Mouse (Mus musculus) layer of hippocampus, postnatal 10 days (tissue): Measurements from ENCODE around the gene Rbbp8nl. TPM values are rescaled to one million over a fixed set of nuclear protein-coding genes. Genes with fewer than 3 reads are reported as not detected.
"Not testable (repeated sequence)": the region's sequence is repeated elsewhere in the genome, so short reads cannot be mapped to it uniquely, and the experiment has no call there.

Experiments used
- DNase-seq, 2 experiments: peaks; one replicate each; pipeline ENCODE4 v3.0.0; 2021; ENCODE audit warnings: low spot score in 2 of 2
- total RNA-seq, 2 experiments: library from RNA; stranded (reverse); gene quantifications; 2 replicates each; pipeline ENCODE4 v1.2.3; 2021

The Rbbp8nl gene
- total RNA-seq, 2 experiments from 2014 or later, result not detected

- no peak for DNase-seq
Measured at GRCm38 (mm10) chr2:180288966-180289365, 713 bp downstream of the Rbbp8nl start.

GRCm38 (mm10) chr2:180279321-180279720 lies 10.4 kb downstream of the Rbbp8nl start:
- DNase-seq, result no peak

- no peak for DNase-seq
Measured at GRCm38 (mm10) chr2:180277773-180278320, 11.8 kb downstream of the Rbbp8nl start.

- DNase-seq, result no peak
Measured at GRCm38 (mm10) chr2:180276851-180277259, 12.8 kb downstream of the Rbbp8nl start.

GRCm38 (mm10) chr2:180276385-180276784 lies 13.3 kb downstream of the Rbbp8nl start:
- no peak for DNase-seq

- DNase-seq, result peak; percentile 84 to 88
Measured at GRCm38 (mm10) chr2:180275836-180276235, 13.8 kb downstream of the Rbbp8nl start.

GRCm38 (mm10) chr2:180274523-180274922 lies 15.2 kb downstream of the Rbbp8nl start:
- DNase-seq, result no peak

GRCm38 (mm10) chr2:180273394-180274244 lies 16.1 kb downstream of the Rbbp8nl start, which contains the start of gene Cables2:
Gene Cables2, minus strand, starts transcription at chr2:180273496.
- DNase-seq, result peak; percentile 86 to 89

- no peak for DNase-seq
Measured at GRCm38 (mm10) chr2:180272884-180273321, 16.8 kb downstream of the Rbbp8nl start.

- DNase-seq, result peak in 1 of 2 experiments; percentile 40
Measured at GRCm38 (mm10) chr2:180271804-180272395, 17.8 kb downstream of the Rbbp8nl start.

- DNase-seq, result no peak
Measured at GRCm38 (mm10) chr2:180270537-180271255, 19.0 kb downstream of the Rbbp8nl start.

- DNase-seq, result no peak
Measured at GRCm38 (mm10) chr2:180269329-180269728, 20.4 kb downstream of the Rbbp8nl start.

- DNase-seq, result no peak
Measured at GRCm38 (mm10) chr2:180267955-180268354, 21.7 kb downstream of the Rbbp8nl start.

- DNase-seq, result no peak
Measured at GRCm38 (mm10) chr2:180262891-180263290, 26.8 kb downstream of the Rbbp8nl start.

- no peak for DNase-seq
Measured at GRCm38 (mm10) chr2:180262441-180262840, 27.2 kb downstream of the Rbbp8nl start.

- DNase-seq, result no peak
Measured at GRCm38 (mm10) chr2:180261901-180262300, 27.8 kb downstream of the Rbbp8nl start.

GRCm38 (mm10) chr2:180260610-180261480 lies 28.8 kb downstream of the Rbbp8nl start:
- DNase-seq, result no peak

GRCm38 (mm10) chr2:180259826-180260609 lies 29.7 kb downstream of the Rbbp8nl start:
- DNase-seq, result not testable (repeated sequence)

- DNase-seq, result not testable (repeated sequence)
Measured at GRCm38 (mm10) chr2:180258951-180259484, 30.7 kb downstream of the Rbbp8nl start.
